Mouse (Mus musculus) hindbrain, embryonic 12.5 days (tissue): ENCODE measurements around the gene Luzp2. TPM values are rescaled to one million over a fixed set of nuclear protein-coding genes. Genes with fewer than 3 reads are reported as not detected.

Experiments used
- ATAC-seq: fragments of 200-750 bp; cut with Nextera tagmentation; 2 replicates; pipeline ENCODE4 v1.8.0; 2017; ENCODE audit warnings: moderate TSS enrichment; ENCODE audit not compliant: low FRiP score
- H3K27ac ChIP-seq: fragments of 300-500 bp; sonication (generic); 2 replicates; pipeline ENCODE4 v1.5.1; 2016; ENCODE audit warnings: mild to moderate bottlenecking
- H3K27me3 ChIP-seq: fragments of 300-500 bp; sonication (generic); 2 replicates; pipeline ENCODE4 v1.6.1; 2016; ENCODE audit warnings: mild to moderate bottlenecking
- H3K36me3 ChIP-seq: fragments of 300-500 bp; sonication (generic); 2 replicates; pipeline ENCODE4 v1.6.1; 2016; ENCODE audit warnings: mild to moderate bottlenecking
- H3K4me1 ChIP-seq: fragments of 300-500 bp; sonication (generic); 2 replicates; pipeline ENCODE4 v1.6.1; 2016
- H3K4me2 ChIP-seq: fragments of 300-500 bp; sonication (generic); replicated peaks from 2 replicates; pipeline ENCODE4 v1.6.1; 2016; ENCODE audit warnings: mild to moderate bottlenecking
- H3K4me3 ChIP-seq: fragments of 300-500 bp; sonication (generic); 2 replicates; pipeline ENCODE4 v1.5.1; 2016; ENCODE audit warnings: mild to moderate bottlenecking
- H3K9ac ChIP-seq: fragments of 300-500 bp; sonication (generic); 2 replicates; pipeline ENCODE4 v1.6.1; 2016; ENCODE audit warnings: mild to moderate bottlenecking, moderate library complexity
- H3K9me3 ChIP-seq: fragments of 300-500 bp; sonication (generic); replicated peaks from 2 replicates; pipeline ENCODE4 v1.6.1; 2016; ENCODE audit warnings: mild to moderate bottlenecking
- WGBS: fragments of 180-500 bp; shearing (Covaris S2); methylation state at CpG from one replicate; pipeline ENCODE4 v1.1.7; 2016; 5-methylcytosine and 5-hydroxymethylcytosine counted together
- polyA plus RNA-seq: library from polyadenylated mRNA; unstranded; fragments of >200 nt; fragmentation: Nextera tagmentation; extraction: Ambion mirVana; gene quantifications from 2 replicates; pipeline ENCODE4 v1.2.1, GENCODE M21; 2016

Luzp2 gene
- polyA plus RNA-seq, 1 experiment from 2014 or later, result 7.1 TPM

DNA sequence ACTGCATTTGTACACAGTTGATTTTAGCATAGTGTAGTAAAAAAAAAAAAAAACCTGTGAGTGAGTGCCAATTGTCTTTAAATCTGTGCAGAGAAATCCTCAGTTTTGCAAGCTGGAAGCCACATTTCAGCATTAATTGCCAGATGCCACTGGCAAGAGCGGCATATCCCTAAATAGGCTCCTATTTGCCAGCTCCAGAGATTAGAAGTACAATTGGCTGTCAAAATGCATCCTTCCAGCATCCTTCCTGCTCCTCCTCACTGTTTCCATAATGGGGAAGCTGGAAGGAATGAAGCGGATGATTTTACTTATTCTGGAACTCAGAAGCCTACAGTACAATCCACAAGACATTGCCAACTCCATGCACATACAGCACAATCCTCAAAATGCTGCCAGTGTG is 354.2 kb downstream of the Luzp2 start:
- H3K27me3 ChIP-seq, result no peaks in the 10 kb centered on the region
- H3K36me3 ChIP-seq, result no peaks in the 10 kb centered on the region
- H3K4me2 ChIP-seq, result no peak overlapping the region
- WGBS, result 85% methylated on average over 2 of the region's 2 CpGs
- no peaks in the 10 kb centered on the region for H3K4me1 ChIP-seq
- ATAC-seq, result no peak
- no peak overlapping the region for H3K27ac ChIP-seq
- H3K4me3 ChIP-seq, result no peak overlapping the region
- no peaks in the 10 kb centered on the region for H3K9me3 ChIP-seq
- no peak overlapping the region for H3K9ac ChIP-seq

DNA sequence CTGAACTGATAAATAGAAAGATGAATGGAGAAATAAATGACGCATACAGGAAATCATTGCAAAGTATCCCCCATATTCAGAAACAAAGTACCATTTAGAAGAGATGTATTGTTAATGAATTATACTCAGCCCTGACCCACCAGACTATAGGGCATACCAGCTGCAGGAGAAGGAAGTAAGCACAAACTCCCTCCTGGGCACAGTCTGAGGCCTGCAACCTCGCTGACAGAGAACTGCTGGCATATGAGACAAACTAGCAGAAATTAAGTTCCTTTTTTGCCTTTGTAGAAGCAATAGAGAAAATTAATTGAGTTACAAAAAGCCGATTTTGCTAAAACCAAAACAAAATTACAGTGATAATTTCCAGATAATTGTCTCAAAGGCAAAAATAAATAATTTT is 355.4 kb downstream of the Luzp2 start:
- ATAC-seq, result no peak

DNA sequence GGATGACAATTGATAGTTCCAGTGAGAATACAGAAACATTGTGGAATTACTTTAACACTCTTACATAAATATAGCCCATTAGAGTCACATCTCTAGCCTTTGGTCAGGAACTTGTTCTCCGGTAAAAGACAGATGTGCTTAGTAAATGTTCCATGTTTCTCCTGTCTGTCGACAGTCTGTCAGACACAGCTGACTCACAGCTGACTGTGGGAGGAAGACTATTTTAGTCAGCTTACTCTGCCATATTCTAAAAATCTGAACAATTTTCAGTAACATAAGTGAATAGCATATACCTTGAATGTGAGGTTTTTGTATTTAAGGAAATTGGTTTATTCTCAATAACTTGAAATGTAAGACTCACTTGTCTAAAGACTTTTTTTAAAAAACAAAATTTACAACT is 363.5 kb downstream of the Luzp2 start:
- 91% methylated on average over 2 of the region's 2 CpGs for WGBS
- H3K9ac ChIP-seq, result no peak overlapping the region
- H3K27me3 ChIP-seq, result no peaks in the 10 kb centered on the region
- H3K36me3 ChIP-seq, result no peaks in the 10 kb centered on the region
- no peak overlapping the region for H3K27ac ChIP-seq
- H3K4me1 ChIP-seq, result no peaks in the 10 kb centered on the region
- H3K4me2 ChIP-seq, result no peak overlapping the region
- H3K4me3 ChIP-seq, result no peak overlapping the region
- ATAC-seq, result no peak
- no peaks in the 10 kb centered on the region for H3K9me3 ChIP-seq

More for the DNA sequence above, 355.4 kb downstream of the Luzp2 start:
- Histone ChIP-seq H3K4me2 (no peak overlapping the region), H3K9ac (no peak overlapping the region), H3K27me3 (no peaks in the 10 kb centered on the region), H3K9me3 (no peaks in the 10 kb centered on the region), H3K36me3 (no peaks in the 10 kb centered on the region), H3K4me1 (no peaks in the 10 kb centered on the region), H3K4me3 (no peak overlapping the region), H3K27ac (no peak overlapping the region)
- 82% methylated on average over 3 of the region's 3 CpGs for WGBS

DNA sequence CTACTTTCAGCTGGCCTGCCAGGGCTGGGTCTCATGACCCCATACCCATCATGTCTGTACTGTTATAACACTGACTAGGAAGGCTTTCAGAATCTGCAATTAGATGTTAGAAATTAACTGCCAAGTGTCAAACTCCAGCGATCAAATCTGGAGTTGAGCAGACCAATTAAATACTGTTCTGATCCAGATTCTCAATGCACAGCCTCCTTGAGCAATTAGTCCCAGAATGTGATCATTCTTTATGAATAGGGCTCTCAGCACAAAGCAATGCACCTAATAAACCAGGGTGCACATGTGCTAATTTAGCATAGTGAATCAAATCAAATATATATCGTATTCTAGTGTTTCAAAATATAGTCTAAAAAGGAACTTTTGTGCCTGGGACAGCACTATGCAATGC is 387.7 kb downstream of the Luzp2 start:
- no peak overlapping the region for H3K4me2 ChIP-seq
- no peak overlapping the region for H3K4me3 ChIP-seq
- H3K9me3 ChIP-seq, result no peaks in the 10 kb centered on the region
- no peak overlapping the region for H3K9ac ChIP-seq
- H3K36me3 ChIP-seq, result no peaks in the 10 kb centered on the region
- no peak overlapping the region for H3K27ac ChIP-seq
- no peak for ATAC-seq
- WGBS, result 84% methylated on average over 2 of the region's 2 CpGs
- no peaks in the 10 kb centered on the region for H3K4me1 ChIP-seq
- H3K27me3 ChIP-seq, result no peaks in the 10 kb centered on the region

DNA sequence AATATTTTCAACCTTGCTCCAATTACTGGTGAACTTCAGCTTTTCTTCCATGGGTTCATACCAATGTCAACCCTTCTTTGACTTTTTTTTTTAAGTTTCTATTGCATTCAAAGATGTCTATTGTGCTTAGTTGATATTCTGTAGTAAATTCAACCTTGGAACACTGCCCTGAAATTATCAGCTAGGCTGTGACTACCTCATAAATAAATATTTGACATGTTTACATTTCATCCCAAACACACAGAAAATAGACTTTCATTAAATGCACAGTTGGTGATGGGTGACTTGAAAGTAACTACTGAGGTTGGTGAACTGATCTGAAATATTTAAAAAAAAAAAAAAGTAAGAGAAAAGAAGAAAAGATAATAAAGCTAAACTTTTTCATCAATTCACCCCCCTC is 394.1 kb downstream of the Luzp2 start:
- H3K9me3 ChIP-seq, result no peaks in the 10 kb centered on the region
- no peak overlapping the region for H3K9ac ChIP-seq
- no peak overlapping the region for H3K27ac ChIP-seq
- no peak overlapping the region for H3K4me3 ChIP-seq
- ATAC-seq, result no peak
- no peaks in the 10 kb centered on the region for H3K4me1 ChIP-seq
- H3K4me2 ChIP-seq, result no peak overlapping the region
- H3K36me3 ChIP-seq, result no peaks in the 10 kb centered on the region
- H3K27me3 ChIP-seq, result no peaks in the 10 kb centered on the region
